Mouse (Mus musculus) bone marrow, adult 2 months (tissue): Measurements from ENCODE around the gene Fxyd1. TPM values are rescaled to one million over a fixed set of nuclear protein-coding genes. Genes with fewer than 3 reads are reported as not detected.

ENCODE experiments used
- H3K27ac ChIP-seq: fragments of 200-500 bp; 2 replicates; pipeline ENCODE4 v1.5.1; 2012; ENCODE audit warnings: low read depth, mild to moderate bottlenecking, control low read depth, inconsistent platforms, low read length; ENCODE audit not compliant: control insufficient read depth, poor library complexity, insufficient read depth
- H3K4me1 ChIP-seq: fragments of 200-500 bp; 2 replicates; pipeline ENCODE4 v1.6.1; 2011; ENCODE audit warnings: low read length; ENCODE audit not compliant: control insufficient read depth, insufficient read depth
- H3K4me3 ChIP-seq: fragments of 200-500 bp; replicated peaks from 2 replicates; pipeline ENCODE3; 2011; ENCODE audit warnings: mild to moderate bottlenecking, low read depth, low read length, control low read depth; ENCODE audit not compliant: control insufficient read depth
- CTCF ChIP-seq: fragments of 200-500 bp; IDR thresholded peaks from 2 replicates; pipeline ENCODE4 v1.5.1; 2011; ENCODE audit warnings: low read length, control low read depth; ENCODE audit not compliant: control insufficient read depth, insufficient read depth
- POLR2A ChIP-seq: fragments of 200-500 bp; IDR thresholded peaks from 2 replicates; pipeline ENCODE4 v1.6.1; 2011; ENCODE audit warnings: low read depth, mild to moderate bottlenecking, control low read depth, low read length, borderline replicate concordance; ENCODE audit not compliant: control insufficient read depth
- WGBS: fragments of 180-500 bp; shearing (Covaris S2); methylation state at CpG from one replicate; pipeline ENCODE4 v1.1.7; 2018; 5-methylcytosine and 5-hydroxymethylcytosine counted together
- polyA plus RNA-seq: library from polyadenylated mRNA; stranded (reverse); fragments of >200 nt; gene quantifications from 2 replicates; pipeline ENCODE4 v1.2.4, GENCODE M21; 2011; ENCODE audit warnings: low replicate concordance; ENCODE audit not compliant: missing spikeins, insufficient read depth, insufficient read length

Gene Fxyd1
- polyA plus RNA-seq, 1 experiment, result 16.2 TPM

DNA sequence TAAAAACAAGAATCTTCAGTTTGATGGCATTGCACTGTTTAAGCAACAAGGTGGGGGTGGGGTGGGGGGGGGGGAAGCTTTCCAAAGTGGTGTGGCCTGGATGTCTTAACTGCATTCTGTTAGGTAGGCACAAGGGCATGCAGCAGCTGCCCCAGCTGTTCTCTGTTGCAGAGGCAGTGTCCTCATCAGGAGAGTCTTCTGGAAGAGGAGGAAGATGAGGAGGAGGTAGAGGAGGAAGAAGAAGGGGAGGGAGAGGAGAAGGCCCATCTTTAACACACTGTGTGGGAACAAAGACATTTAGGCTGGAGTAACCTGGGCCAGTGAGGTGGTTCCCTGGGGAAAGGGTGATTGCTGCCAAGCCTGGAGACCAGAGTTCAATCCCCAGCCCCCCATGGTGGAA, 25.1 kb upstream of the Fxyd1 start:
- no peak overlapping the region for H3K27ac ChIP-seq
- no peak overlapping the region for H3K4me3 ChIP-seq
- TF ChIP-seq CTCF (no peak), POLR2A (no peak)
- no peaks in the 10 kb centered on the region for H3K4me1 ChIP-seq

DNA sequence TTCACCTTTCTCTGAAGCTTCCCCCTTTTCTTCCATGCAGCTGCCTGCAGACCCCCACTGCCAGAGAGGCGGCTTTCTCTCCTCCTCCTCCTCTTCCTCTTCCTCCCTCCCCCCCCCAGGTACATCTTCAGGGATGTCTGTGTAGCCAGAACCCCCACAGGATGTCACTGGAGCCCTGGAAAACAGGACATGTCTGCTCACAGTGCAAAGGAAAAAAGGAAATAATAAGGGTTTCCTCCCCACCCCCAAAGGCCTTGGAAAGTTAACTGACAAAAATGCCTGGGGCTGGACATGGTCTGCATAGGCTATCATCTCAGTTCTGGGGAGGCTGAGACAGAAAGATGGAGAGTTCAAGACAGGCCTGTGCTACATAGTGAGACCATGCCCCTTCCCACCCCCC, 24.1 kb upstream of the Fxyd1 start:
- no peaks in the 10 kb centered on the region for H3K4me1 ChIP-seq
- H3K27ac ChIP-seq, result no peak overlapping the region
- no peak overlapping the region for H3K4me3 ChIP-seq
- 33% methylated on average over 1 of the region's 1 CpGs for WGBS
- TF ChIP-seq CTCF, result no peak
- no peak for TF ChIP-seq POLR2A

DNA sequence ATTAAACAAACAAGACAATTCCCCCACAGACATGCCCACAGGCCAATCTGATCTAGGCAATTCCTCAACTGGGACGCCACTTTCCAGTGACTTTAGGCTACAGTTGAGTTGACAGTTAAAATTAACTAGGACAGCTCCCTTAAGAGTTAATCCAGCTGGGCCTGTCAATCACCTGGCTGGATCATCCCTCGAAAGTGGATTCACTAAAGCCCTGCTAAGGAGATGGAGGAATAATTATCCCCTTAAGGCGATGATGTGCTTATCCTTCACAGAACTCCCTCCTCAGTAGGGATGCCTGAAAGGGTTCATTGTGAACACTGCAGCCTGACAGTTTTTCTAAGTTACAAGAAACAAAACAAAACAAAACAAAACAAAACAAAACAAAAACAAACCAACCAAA, 23.6 kb upstream of the Fxyd1 start:
- Histone ChIP-seq H3K27ac (no peak overlapping the region), H3K4me1 (no peaks in the 10 kb centered on the region), H3K4me3 (no peak overlapping the region)
- TF ChIP-seq POLR2A, result no peak
- no peak for TF ChIP-seq CTCF
- 78% methylated on average over 3 of the region's 3 CpGs for WGBS

DNA sequence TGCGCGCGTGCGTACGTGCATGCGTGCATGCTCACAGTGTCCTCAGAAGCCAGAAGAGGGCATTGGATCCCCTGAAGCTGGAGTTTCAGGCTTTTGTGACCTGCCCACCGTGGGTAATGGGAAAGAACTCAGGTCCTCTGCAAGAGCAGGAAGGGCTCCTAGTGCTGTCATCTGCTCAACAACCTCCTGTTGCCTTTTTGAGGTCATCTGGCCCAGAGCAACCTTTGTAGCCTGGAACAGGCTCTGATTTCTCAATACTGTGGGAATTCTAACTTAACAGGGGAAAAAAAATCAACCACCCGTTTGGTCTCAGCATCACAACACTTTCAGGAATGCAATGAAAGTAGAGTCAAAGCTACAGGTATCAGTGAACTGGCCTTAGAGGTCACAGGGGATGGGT, 22.7 kb upstream of the Fxyd1 start:
- WGBS, result 80% methylated on average over 8 of the region's 8 CpGs
- Histone ChIP-seq H3K4me3 (no peak overlapping the region), H3K4me1 (no peaks in the 10 kb centered on the region), H3K27ac (no peak overlapping the region)
- no peak for TF ChIP-seq CTCF
- TF ChIP-seq POLR2A, result no peak

DNA sequence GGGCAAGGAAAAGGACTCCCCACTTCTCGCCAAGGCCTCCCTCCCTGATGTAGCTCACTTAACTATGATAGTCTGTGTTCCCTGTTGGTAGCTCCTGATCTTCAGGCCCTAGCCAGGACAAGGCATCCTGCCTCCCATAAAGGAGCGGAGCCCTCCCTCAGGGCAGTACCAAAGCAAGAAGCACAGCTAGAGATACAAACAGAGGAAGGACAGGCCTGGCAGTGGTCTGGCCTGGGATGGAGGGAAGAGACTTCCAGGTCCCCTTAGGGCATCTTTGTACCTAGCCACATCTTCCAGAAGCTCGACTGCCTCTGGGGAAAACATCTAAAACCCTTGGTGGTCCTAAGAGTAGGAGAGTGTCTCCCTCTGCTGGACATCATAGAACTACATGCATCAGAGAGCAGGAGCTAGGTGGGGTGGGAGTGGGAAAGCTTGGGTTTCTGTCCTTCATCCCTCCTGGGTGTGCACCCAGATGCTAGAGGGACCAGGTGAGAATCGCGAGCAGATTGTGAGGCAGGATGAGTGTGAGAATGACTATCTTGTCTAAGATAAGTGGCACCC, 21.0 kb upstream of the Fxyd1 start:
- 39% methylated on average over 5 of the region's 5 CpGs for WGBS

DNA sequence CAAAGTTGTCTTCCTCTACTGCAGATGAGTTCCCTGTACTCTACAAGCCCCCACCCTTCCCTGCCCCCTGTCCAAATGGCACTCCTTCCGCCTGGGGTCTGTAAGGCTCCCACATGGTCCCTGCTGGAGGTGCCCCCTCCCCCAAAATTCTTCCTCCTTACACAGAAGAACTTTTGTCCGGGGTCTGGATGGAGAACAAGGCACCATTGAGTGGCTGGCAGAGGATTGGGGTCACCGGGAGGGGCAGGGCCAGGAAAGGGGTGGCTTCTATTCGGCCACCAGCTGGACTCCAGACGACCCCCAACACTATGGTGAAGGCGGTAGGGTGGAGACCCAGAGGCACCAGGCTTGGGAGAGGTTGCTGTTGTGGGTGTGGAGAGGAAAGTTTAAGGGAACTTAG, 20.5 kb upstream of the Fxyd1 start:
- Histone ChIP-seq H3K4me1 (no peaks in the 10 kb centered on the region), H3K27ac (no peak overlapping the region), H3K4me3 (no peak overlapping the region)
- 60% methylated on average over 6 of the region's 6 CpGs for WGBS
- no peak for TF ChIP-seq CTCF
- TF ChIP-seq POLR2A, result no peak

More for the DNA sequence above, 21.0 kb upstream of the Fxyd1 start:
- TF ChIP-seq POLR2A, result no peak
- TF ChIP-seq CTCF, result peak; percentile 46; the same call in 1 of the 2 replicates
- Histone ChIP-seq H3K27ac (no peak overlapping the region), H3K4me3 (no peak overlapping the region), H3K4me1 (no peaks in the 10 kb centered on the region)

DNA sequence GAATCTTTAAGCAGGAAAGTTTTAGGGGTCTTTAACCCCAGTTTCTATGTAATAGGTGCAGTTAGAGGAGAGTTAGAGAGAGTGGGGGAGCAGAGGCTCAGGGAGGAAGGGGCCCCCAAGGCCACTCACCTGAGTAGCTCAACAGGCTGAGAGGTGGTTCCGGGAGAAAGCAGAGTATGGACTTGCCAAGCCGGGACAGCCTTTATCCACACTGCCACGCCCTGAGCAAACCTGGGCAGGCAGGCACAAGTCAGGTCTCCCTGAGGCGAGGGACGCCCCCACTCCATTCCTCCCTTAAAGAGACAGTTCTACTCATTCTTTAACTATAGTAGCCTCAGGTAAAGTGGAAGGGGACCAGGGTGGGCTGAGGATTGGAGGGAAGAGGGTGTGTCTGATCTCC, 19.5 kb upstream of the Fxyd1 start, which contains the start of gene Fxyd3:
Fxyd3 (minus strand) TSS at position 213 of the 400 bp plus-strand sequence.
- no peak within 1 kb of the TSS for H3K27ac ChIP-seq
- no peaks in the 10 kb centered on the region for H3K4me1 ChIP-seq
- no peak within 1 kb of the TSS for H3K4me3 ChIP-seq
- TF ChIP-seq CTCF (no peak), POLR2A (no peak)
- WGBS, result 76% methylated on average over 5 of the region's 5 CpGs

DNA sequence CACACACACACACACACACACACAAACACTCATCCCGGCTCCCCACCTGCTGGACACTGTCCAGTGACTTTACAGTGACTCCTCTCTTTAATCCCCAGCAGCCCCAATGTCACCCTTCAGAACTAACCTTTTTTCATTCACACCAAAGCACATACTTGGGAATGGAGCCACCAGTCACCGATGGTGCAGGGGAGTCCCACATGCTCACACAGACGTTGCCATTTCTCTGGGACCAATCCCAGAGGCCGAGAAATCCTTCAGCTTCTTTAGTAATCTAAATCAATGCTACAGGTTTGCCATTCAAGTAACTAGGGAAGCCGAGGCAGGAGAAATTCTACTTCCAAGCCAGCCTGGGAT, 17.7 kb upstream of the Fxyd1 start:
- WGBS, result 76% methylated on average over 5 of the region's 5 CpGs
- no peak for TF ChIP-seq POLR2A
- no peak for TF ChIP-seq CTCF

DNA sequence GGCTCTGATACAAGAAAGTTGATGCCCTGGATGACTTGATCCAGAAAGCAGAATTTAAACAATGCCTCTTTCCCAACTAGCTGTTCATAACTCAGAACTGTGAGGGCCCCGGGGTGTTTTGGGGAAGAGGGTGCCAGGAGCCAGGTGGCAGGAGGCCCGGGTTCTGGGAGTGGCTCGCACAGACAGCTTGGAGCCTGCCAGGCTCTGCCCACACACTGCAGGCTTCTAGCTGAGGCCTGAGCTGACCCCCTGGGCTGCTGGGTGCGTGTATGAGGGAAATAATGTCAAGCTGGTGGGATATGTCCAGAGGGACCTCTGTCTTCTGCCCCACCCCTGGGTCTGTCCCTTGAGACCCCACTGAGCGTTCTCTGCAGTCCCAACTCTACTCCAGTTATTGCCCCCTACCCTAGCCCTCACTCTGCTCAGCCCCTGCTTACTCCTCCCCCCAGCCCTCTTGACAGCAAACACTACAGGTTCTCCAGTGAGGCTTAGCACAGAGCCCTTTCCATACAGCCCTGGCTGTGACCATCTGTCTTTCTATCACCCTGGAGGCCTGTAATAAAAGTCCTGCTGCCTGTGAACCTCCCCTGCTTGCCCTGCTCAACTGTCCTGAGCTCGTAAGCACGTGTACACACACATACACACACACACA, 17.2 kb upstream of the Fxyd1 start:
- TF ChIP-seq CTCF (no peak), POLR2A (no peak)
- Histone ChIP-seq H3K27ac (no peak overlapping the region), H3K4me3 (no peak overlapping the region), H3K4me1 (no peaks in the 10 kb centered on the region)
- 70% methylated on average over 7 of the region's 7 CpGs for WGBS

More for the DNA sequence above, 17.7 kb upstream of the Fxyd1 start:
- Histone ChIP-seq H3K27ac (no peak overlapping the region), H3K4me3 (no peak overlapping the region), H3K4me1 (no peaks in the 10 kb centered on the region)
